Mouse (Mus musculus) liver, embryonic 14 days (tissue): ENCODE measurements around the gene Ipcef1. TPM values are rescaled to one million over a fixed set of nuclear protein-coding genes. Genes with fewer than 3 reads are reported as not detected.

Experiments used
- polyA plus RNA-seq: library from polyadenylated mRNA; depleted of rRNA; stranded (reverse); fragments of >200 nt; gene quantifications from 2 replicates; pipeline ENCODE4 v1.2.3, GENCODE M21; 2012; rRNA removed

The Ipcef1 gene
- 0.49 and 0.59 TPM in 2 replicates for polyA plus RNA-seq

DNA sequence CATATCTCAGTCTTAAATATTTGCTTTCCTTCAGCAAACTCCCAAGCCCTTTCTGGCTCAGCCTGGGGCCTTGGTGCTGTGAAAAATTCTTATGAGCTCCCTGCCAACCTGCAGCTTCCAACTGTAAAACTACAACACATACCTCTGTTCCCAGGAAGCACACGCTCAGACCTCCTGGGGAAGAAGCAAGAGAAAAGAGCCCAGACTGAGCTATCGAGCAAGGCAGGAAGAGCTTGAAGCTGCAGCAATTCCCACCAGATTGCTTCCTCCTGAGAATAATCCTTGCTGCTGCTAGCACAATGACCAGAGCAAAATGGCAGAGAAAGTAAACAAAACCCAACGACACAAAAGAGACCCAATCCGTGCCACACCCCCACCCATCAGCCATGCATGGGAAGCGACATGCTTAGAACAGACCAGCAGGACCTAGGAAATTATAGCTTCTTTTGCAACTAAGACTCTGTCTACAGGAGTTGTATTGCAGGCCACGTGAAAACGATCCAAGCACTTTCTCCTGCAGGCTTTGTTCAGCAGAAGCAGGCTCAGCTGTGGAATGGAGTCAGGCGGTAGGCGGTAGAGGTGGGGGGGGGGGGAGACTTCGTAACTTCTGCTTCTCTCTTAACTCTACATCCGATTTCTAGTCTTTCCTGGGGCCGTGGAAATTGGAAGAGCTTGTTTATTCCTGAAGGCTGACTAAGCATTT is at the start of gene Ipcef1:
Ipcef1 (minus strand) TSS at position 164 of the 703 bp plus-strand sequence.

Other genes with a start within 250 kb of the Ipcef1 start
- gene Cnksr3, start 159.8 kb upstream of the Ipcef1 start, polyA plus RNA-seq, result 2.4 and 2.7 TPM in 2 replicates